Mouse (Mus musculus) limb, embryonic 12.5 days (tissue): ENCODE results near the gene Cd300ld3. TPM values are rescaled to one million over a fixed set of nuclear protein-coding genes. Genes with fewer than 3 reads are reported as not detected.

Experiments used
- ATAC-seq: fragments of 200-750 bp; cut with Nextera tagmentation; 2 replicates; pipeline ENCODE4 v1.8.0; 2017; ENCODE audit warnings: low read depth, moderate TSS enrichment; ENCODE audit not compliant: insufficient number of reproducible peaks, insufficient read depth, low FRiP score, low TSS enrichment
- H3K27ac ChIP-seq: fragments of 300-500 bp; sonication (generic); 2 replicates; pipeline ENCODE4 v1.5.1; 2016; ENCODE audit warnings: mild to moderate bottlenecking, moderate library complexity
- H3K27me3 ChIP-seq: fragments of 300-500 bp; sonication (generic); 2 replicates; pipeline ENCODE4 v1.6.1; 2016; ENCODE audit warnings: mild to moderate bottlenecking, moderate library complexity
- H3K36me3 ChIP-seq: fragments of 300-500 bp; sonication (generic); 2 replicates; pipeline ENCODE4 v1.6.1; 2016; ENCODE audit warnings: mild to moderate bottlenecking, moderate library complexity
- H3K4me1 ChIP-seq: fragments of 300-500 bp; sonication (generic); replicated peaks from 2 replicates; pipeline ENCODE4 v1.6.1; 2016
- H3K4me2 ChIP-seq: fragments of 300-500 bp; sonication (generic); 2 replicates; pipeline ENCODE4 v1.6.1; 2016; ENCODE audit warnings: mild to moderate bottlenecking, moderate library complexity
- H3K4me3 ChIP-seq: fragments of 300-500 bp; sonication (generic); replicated peaks from 2 replicates; pipeline ENCODE4 v1.5.1; 2016; ENCODE audit warnings: mild to moderate bottlenecking
- H3K9ac ChIP-seq: fragments of 300-500 bp; sonication (generic); replicated peaks from 2 replicates; pipeline ENCODE4 v1.6.1; 2016; ENCODE audit warnings: mild to moderate bottlenecking, moderate library complexity
- H3K9me3 ChIP-seq: fragments of 300-500 bp; sonication (generic); 2 replicates; pipeline ENCODE4 v1.6.1; 2016; ENCODE audit warnings: mild to moderate bottlenecking, moderate library complexity
- WGBS: fragments of 180-500 bp; shearing (Covaris S2); methylation state at CpG from one replicate; pipeline ENCODE4 v1.1.7; 2016; 5-methylcytosine and 5-hydroxymethylcytosine counted together
- polyA plus RNA-seq: library from polyadenylated mRNA; unstranded; fragments of >200 nt; fragmentation: Nextera tagmentation; extraction: Ambion mirVana; gene quantifications from 2 replicates; pipeline ENCODE4 v1.2.1, GENCODE M21; 2016

Gene Cd300ld3
- polyA plus RNA-seq, 1 experiment from 2014 or later = not detected

DNA sequence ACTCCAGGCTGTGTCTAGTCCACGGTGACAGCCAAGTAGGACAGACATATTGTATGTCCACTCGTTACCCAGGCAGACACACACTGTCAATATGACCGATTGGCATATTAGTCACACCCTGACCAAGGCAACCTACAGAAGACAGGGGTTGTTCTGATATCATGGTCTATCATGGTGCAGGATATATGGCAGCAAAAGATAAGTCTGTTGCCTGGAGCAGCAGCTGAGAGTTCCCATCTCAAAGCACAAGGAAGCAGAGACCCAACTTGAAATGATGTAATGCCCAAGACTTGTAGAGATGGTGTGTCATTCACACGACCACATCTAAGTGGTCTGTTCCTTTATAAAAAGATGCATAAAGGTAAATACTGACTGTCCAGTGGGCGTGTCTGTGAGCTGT is 30.5 kb upstream of the Cd300ld3 start:
- H3K4me2 ChIP-seq = no peak overlapping the region
- ATAC-seq = no peak
- H3K9ac ChIP-seq = no peak overlapping the region
- WGBS = 88% methylated on average over 5 of the region's 5 CpGs
- H3K36me3 ChIP-seq = no peaks in the 10 kb centered on the region
- no peak overlapping the region for H3K4me3 ChIP-seq
- H3K27ac ChIP-seq = no peak overlapping the region
- H3K4me1 ChIP-seq = no peaks in the 10 kb centered on the region
- H3K9me3 ChIP-seq = no peaks in the 10 kb centered on the region
- H3K27me3 ChIP-seq = peaks cover 1% of the 10 kb centered on the region

- Histone ChIP-seq H3K4me2 (no peak overlapping the region), H3K9me3 (no peaks in the 10 kb centered on the region), H3K27me3 (no peaks in the 10 kb centered on the region; the same call in 1 of the 2 replicates), H3K4me3 (no peak overlapping the region), H3K9ac (no peak overlapping the region), H3K27ac (no peak overlapping the region), H3K4me1 (no peaks in the 10 kb centered on the region), H3K36me3 (no peaks in the 10 kb centered on the region)
- no peak for ATAC-seq
- 89% methylated on average over 1 of the region's 1 CpGs for WGBS
These were observed 29.2 kb upstream of the Cd300ld3 start for GRCm38 (mm10) chr11:115077436-115077835.

DNA sequence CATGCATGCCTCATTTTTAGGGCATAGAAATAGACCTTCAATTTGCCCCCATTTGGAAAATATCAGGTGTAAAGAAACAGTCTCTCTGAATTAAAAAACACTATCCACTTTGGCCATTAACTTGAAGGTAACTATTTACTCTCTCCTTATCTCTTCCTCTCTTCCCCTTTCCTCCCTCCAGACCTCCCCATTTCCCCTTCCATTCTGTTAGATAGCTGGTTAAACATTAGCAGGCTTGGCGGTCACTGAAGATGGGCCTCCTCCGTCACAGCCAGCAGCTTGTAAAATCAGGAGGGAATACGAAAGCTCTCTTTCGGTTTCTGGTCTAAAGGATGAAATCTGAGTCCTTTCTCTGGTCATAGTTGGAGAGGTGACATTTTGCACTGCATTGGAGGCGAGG is 27.6 kb upstream of the Cd300ld3 start:
- no peak for ATAC-seq
- H3K36me3 ChIP-seq = no peaks in the 10 kb centered on the region
- no peak overlapping the region for H3K27ac ChIP-seq
- no peaks in the 10 kb centered on the region for H3K9me3 ChIP-seq
- H3K4me3 ChIP-seq = no peak overlapping the region
- no peak overlapping the region for H3K9ac ChIP-seq
- 67% methylated on average over 5 of the region's 5 CpGs for WGBS
- no peak overlapping the region for H3K4me2 ChIP-seq
- H3K4me1 ChIP-seq = peaks cover 9% of the 10 kb centered on the region
- peaks cover 4% of the 10 kb centered on the region; the same call in 1 of the 2 replicates for H3K27me3 ChIP-seq

DNA sequence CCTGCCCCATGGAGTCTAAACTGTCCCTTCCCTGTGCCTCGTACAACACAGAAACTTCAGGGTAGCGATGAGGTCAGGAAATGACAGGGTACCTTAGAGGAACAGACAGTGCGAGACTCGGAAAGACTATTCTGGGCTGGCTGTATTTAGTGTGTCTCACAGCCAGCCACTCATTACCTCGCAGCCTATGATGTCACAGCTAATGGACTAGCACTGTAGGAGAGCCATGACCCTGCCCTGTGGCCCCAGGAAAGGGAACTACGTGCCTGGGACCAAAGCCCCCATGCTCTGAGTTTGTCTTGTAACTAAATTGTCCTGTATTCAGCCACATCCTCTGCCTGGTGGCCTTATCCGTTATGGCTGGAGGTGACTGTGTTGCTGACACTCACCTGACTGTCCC is 27.2 kb upstream of the Cd300ld3 start:
- no peak overlapping the region for H3K9ac ChIP-seq
- no peak for ATAC-seq
- H3K27ac ChIP-seq = no peak overlapping the region
- H3K4me3 ChIP-seq = no peak overlapping the region
- H3K27me3 ChIP-seq = peaks cover 6% of the 10 kb centered on the region; the same call in 1 of the 2 replicates
- no peaks in the 10 kb centered on the region for H3K36me3 ChIP-seq
- peaks cover 9% of the 10 kb centered on the region for H3K4me1 ChIP-seq
- no peak overlapping the region for H3K4me2 ChIP-seq
- WGBS = 73% methylated on average over 7 of the region's 7 CpGs
- no peaks in the 10 kb centered on the region for H3K9me3 ChIP-seq

DNA sequence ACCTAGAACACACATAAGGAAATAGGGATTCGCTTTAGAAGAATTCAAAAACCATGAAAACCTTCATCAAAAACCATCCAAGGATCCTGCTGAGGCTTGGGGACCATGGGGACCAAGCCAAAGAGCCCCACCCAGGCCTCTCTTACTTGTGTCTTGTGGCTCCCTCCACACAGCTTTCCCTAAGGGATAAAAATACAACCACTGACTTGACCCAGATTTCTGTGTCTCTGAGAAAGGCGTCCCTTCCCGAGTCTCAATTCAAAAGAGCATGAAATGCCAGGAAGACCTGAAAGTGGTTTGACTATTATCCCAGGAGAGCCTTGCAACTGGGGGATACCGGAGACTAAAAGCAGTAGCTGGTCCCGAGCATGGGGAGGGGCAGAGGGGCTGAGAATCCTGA is 24.8 kb upstream of the Cd300ld3 start:
- peaks cover 6% of the 10 kb centered on the region; the same call in 1 of the 2 replicates for H3K27me3 ChIP-seq
- H3K9me3 ChIP-seq = no peaks in the 10 kb centered on the region
- no peak overlapping the region for H3K4me3 ChIP-seq
- H3K4me1 ChIP-seq = peaks cover 9% of the 10 kb centered on the region
- no peak overlapping the region for H3K4me2 ChIP-seq
- no peaks in the 10 kb centered on the region for H3K36me3 ChIP-seq
- H3K9ac ChIP-seq = no peak overlapping the region
- no peak overlapping the region for H3K27ac ChIP-seq
- ATAC-seq = no peak
- 72% methylated on average over 5 of the region's 5 CpGs for WGBS

DNA sequence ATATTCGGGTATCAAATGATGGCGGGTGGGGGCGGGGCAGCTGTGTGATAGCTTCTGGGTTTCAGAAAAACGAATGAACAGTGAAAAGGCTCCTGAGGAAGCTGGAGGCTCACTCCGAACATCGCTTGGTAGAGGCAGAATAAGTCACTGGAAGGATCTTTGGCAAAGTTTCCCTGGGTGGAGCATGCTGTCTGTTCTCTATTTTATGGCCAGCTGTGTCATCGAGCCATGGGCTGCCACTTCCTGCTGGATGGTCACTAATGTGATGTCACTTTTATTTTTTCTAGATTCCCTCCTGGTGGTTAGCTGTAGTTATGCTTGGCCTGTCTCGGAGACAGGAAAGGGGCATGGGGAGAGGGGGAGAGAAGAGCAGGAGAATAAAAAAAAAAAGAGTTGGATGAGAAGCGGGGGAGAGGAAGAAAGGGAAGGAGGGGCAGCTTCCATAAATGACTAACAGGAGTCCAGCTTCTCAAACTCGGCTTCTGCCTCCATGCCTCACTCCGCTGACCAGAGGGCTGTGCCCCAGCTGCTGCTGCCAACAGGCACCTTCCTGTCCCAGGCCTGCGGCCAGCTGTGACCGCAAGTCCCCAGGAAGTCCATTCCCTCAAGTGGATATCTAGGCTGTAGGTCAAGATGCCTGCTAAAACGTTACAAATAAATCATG is 23.6 kb upstream of the Cd300ld3 start:
- H3K36me3 ChIP-seq = no peaks in the 10 kb centered on the region
- H3K9me3 ChIP-seq = no peaks in the 10 kb centered on the region
- WGBS = 20% methylated on average over 14 of the region's 14 CpGs
- H3K4me3 ChIP-seq = no peak overlapping the region
- H3K4me1 ChIP-seq = peaks cover 9% of the 10 kb centered on the region
- no peak overlapping the region for H3K27ac ChIP-seq
- peaks cover 6% of the 10 kb centered on the region; the same call in 1 of the 2 replicates for H3K27me3 ChIP-seq
- peak overlapping the region; percentile 5; the same call in 1 of the 2 replicates for H3K4me2 ChIP-seq
- no peak overlapping the region for H3K9ac ChIP-seq
- no peak for ATAC-seq

GRCm38 (mm10) chr11:115071015-115071551 is 22.9 kb upstream of the Cd300ld3 start:
- no peak overlapping the region for H3K9ac ChIP-seq
- no peak overlapping the region for H3K4me3 ChIP-seq
- H3K4me2 ChIP-seq = peak overlapping the region; percentile 5; the same call in 1 of the 2 replicates
- no peak for ATAC-seq
- H3K4me1 ChIP-seq = peaks cover 9% of the 10 kb centered on the region
- 25% methylated on average over 9 of the region's 9 CpGs for WGBS
- no peak overlapping the region for H3K27ac ChIP-seq
- H3K9me3 ChIP-seq = no peaks in the 10 kb centered on the region
- no peaks in the 10 kb centered on the region for H3K36me3 ChIP-seq
- peaks cover 6% of the 10 kb centered on the region for H3K27me3 ChIP-seq

GRCm38 (mm10) chr11:115066768-115067167 is 18.6 kb upstream of the Cd300ld3 start:
- Histone ChIP-seq H3K4me3 (no peak overlapping the region), H3K4me1 (peaks cover 4% of the 10 kb centered on the region; the same call in 1 of the 2 replicates), H3K27ac (no peak overlapping the region), H3K9ac (no peak overlapping the region), H3K9me3 (no peaks in the 10 kb centered on the region), H3K27me3 (peaks cover 10% of the 10 kb centered on the region), H3K4me2 (no peak overlapping the region), H3K36me3 (no peaks in the 10 kb centered on the region)
- no peak for ATAC-seq
- 73% methylated on average over 6 of the region's 6 CpGs for WGBS

DNA sequence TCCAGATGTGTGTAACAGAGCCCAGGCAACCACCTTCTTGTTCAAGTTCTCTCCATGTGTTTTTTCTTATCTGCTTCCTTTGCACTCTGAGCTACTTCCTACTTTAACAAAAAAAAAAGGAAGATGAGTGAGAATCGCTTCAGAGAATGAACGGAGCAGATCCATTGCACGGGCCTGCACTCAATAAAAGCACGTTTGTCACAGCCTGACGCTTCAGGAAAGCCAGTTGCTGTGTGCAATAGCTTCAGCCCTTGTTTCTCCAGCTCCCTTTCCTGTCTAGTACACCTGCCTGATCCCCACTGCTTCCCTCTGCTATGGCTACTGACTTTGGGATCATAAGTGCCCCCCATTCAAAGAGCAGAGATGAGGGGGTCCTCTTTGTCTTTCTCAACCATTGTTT is 13.9 kb upstream of the Cd300ld3 start, which contains the start of gene Cd300e:
Gene Cd300e, minus strand, starts transcription at position 101 of the 400 bp plus-strand sequence.
- Histone ChIP-seq H3K4me1 (no peaks in the 10 kb centered on the region), H3K4me2 (no peak within 1 kb of the TSS), H3K27ac (no peak within 1 kb of the TSS), H3K36me3 (no peaks in the 10 kb centered on the region), H3K9ac (no peak within 1 kb of the TSS), H3K27me3 (peaks cover 7% of the 10 kb centered on the region), H3K4me3 (no peak within 1 kb of the TSS), H3K9me3 (no peaks in the 10 kb centered on the region)
- no peak for ATAC-seq
- 42% methylated on average over 5 of the region's 5 CpGs for WGBS

- H3K9ac ChIP-seq = no peak overlapping the region
- no peaks in the 10 kb centered on the region for H3K36me3 ChIP-seq
- H3K9me3 ChIP-seq = no peaks in the 10 kb centered on the region
- no peak for ATAC-seq
- H3K4me1 ChIP-seq = no peaks in the 10 kb centered on the region
- no peak overlapping the region for H3K4me2 ChIP-seq
- H3K4me3 ChIP-seq = no peak overlapping the region
- peaks cover 7% of the 10 kb centered on the region; the same call in 1 of the 2 replicates for H3K27me3 ChIP-seq
- no peak overlapping the region for H3K27ac ChIP-seq
- WGBS = 76% methylated on average over 2 of the region's 2 CpGs
These were observed 11.6 kb upstream of the Cd300ld3 start for GRCm38 (mm10) chr11:115059797-115060196.

GRCm38 (mm10) chr11:115058701-115059100 is 10.5 kb upstream of the Cd300ld3 start:
- Histone ChIP-seq H3K36me3 (no peaks in the 10 kb centered on the region), H3K4me2 (no peak overlapping the region), H3K9ac (no peak overlapping the region), H3K4me3 (no peak overlapping the region), H3K27me3 (peaks cover 7% of the 10 kb centered on the region; the same call in 1 of the 2 replicates), H3K4me1 (no peaks in the 10 kb centered on the region), H3K9me3 (no peaks in the 10 kb centered on the region), H3K27ac (no peak overlapping the region)
- ATAC-seq = no peak
- WGBS = 71% methylated on average over 4 of the region's 4 CpGs

GRCm38 (mm10) chr11:115054537-115054936 is 6.3 kb upstream of the Cd300ld3 start:
- Histone ChIP-seq H3K9me3 (no peaks in the 10 kb centered on the region), H3K36me3 (no peaks in the 10 kb centered on the region), H3K27me3 (peaks cover 3% of the 10 kb centered on the region), H3K4me3 (no peak overlapping the region), H3K4me1 (no peaks in the 10 kb centered on the region), H3K27ac (no peak overlapping the region), H3K4me2 (no peak overlapping the region), H3K9ac (no peak overlapping the region)
- no peak for ATAC-seq
